Mouse (Mus musculus): Measurements from ENCODE around the gene Cdk9.

Cdk9 gene

GRCm38 (mm10) chr2:32712934-32713817 is at the start of gene Cdk9:
Cdk9 (minus strand) TSS chr2:32713076.
- peak; percentile 95 to 96 for DNase-seq

- no peak for DNase-seq
Measured at GRCm38 (mm10) chr2:32761859-32762258, 49.0 kb upstream of the Cdk9 start.

GRCm38 (mm10) chr2:32761361-32761760 is 48.5 kb upstream of the Cdk9 start:
- no peak for DNase-seq

GRCm38 (mm10) chr2:32759001-32759400 is 46.1 kb upstream of the Cdk9 start:
- DNase-seq = no peak

- no peak for DNase-seq
Measured at GRCm38 (mm10) chr2:32758503-32758902, 45.6 kb upstream of the Cdk9 start.

GRCm38 (mm10) chr2:32757056-32757845 is 44.4 kb upstream of the Cdk9 start, which contains the start of gene Tor2a:
Tor2a (plus strand) TSS chr2:32757234.
- DNase-seq = peak; percentile 98

GRCm38 (mm10) chr2:32756674-32757055 is 43.8 kb upstream of the Cdk9 start:
- DNase-seq = no peak

GRCm38 (mm10) chr2:32752181-32752580 is 39.3 kb upstream of the Cdk9 start:
- DNase-seq = no peak

- no peak for DNase-seq
Measured at GRCm38 (mm10) chr2:32751665-32752033, 38.8 kb upstream of the Cdk9 start.

- DNase-seq = peak; percentile 72 to 75
Measured at GRCm38 (mm10) chr2:32750887-32751664, 38.2 kb upstream of the Cdk9 start.

- DNase-seq = no peak
Measured at GRCm38 (mm10) chr2:32750199-32750598, 37.3 kb upstream of the Cdk9 start.

- no peak for DNase-seq
Measured at GRCm38 (mm10) chr2:32749082-32749481, 36.2 kb upstream of the Cdk9 start.

- no peak for DNase-seq
Measured at GRCm38 (mm10) chr2:32744272-32744982, 31.6 kb upstream of the Cdk9 start.

GRCm38 (mm10) chr2:32742173-32742531 is 29.3 kb upstream of the Cdk9 start:
- no peak for DNase-seq

GRCm38 (mm10) chr2:32741273-32742172 is 28.6 kb upstream of the Cdk9 start:
- peak; percentile 72 to 74 for DNase-seq

GRCm38 (mm10) chr2:32740916-32741272 is 28.0 kb upstream of the Cdk9 start, which contains the start of gene 6330409D20Rik:
6330409D20Rik (minus strand) TSS chr2:32741016.
- no peak for DNase-seq

- no peak for DNase-seq
Measured at GRCm38 (mm10) chr2:32739311-32739710, 26.4 kb upstream of the Cdk9 start.

GRCm38 (mm10) chr2:32737008-32737407 is 24.1 kb upstream of the Cdk9 start:
- no peak for DNase-seq

GRCm38 (mm10) chr2:32736306-32736829 is 23.5 kb upstream of the Cdk9 start:
- no peak for DNase-seq

- DNase-seq = peak; percentile 77 to 89
Measured at GRCm38 (mm10) chr2:32734933-32735332, 22.1 kb upstream of the Cdk9 start.

GRCm38 (mm10) chr2:32734480-32734879 is 21.6 kb upstream of the Cdk9 start:
- peak; percentile 36 to 51 for DNase-seq
